Mouse (Mus musculus): Measurements from ENCODE around the gene Nt5c3b. TPM values are rescaled to one million over a fixed set of nuclear protein-coding genes. Genes with fewer than 3 reads are reported as not detected.

Gene Nt5c3b
- polyA plus RNA-seq, 1 experiment = 45.5 TPM

DNA sequence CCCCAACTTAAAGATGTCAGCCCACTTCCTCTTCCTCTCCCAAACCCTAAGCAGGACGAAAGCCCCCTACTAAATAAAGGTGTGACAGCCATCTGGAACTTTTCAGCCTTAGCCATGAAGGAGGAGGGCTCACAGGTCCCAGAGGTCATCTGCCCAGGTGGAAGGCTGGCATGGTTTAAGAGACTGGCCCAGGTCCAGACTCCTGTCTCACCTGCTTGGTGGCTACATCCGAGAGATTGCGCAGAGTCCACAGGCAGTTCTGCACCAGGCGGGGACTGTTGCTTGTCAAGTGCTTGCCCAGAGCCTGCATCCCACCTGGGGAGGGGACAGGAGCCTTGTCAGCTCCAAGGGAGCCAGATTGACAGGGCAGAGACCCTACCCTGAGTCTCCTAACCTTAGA, 62.3 kb downstream of the Nt5c3b start:
- no peak for DNase-seq (ENCODE audit: low read depth)

DNA sequence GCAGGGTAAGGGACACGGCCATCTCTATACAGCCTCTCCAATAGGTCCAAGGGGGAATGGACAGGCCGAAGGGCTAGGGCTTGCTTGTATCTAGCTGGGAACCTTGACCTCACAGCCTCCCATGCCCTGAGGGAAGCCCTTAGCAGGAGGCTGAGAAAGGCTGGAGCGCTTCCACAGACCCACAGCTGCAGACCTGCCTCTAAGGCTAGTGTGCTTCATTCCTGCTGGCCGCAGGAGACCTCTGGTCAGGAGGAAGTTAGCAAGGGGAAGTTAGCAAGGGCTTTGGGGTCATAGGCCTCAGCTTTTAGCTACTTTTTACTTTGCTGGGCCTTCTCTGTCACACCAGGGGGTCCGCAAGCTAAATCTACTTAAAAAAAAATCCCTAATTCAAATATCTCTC, 63.2 kb downstream of the Nt5c3b start:
- no peak for DNase-seq (ENCODE audit: low read depth)

DNA sequence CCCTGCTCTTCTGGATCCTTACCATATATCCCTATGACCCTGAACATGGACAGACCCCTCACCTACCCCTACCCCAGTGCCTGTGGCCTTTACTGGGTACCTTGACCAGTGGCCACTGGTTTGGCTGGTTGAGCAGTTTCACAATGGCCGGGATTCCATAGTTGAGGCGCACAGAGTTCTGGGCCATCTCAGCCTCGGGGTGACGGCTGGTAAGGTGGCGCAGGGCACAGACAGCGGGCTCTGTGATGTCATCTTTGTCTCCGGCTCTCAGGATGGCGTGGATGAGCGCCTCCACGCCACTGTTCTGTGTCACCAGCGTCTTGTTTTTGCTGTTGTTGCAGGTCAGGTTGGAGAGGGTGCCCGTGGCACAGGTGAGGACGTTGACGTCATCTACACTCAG, 63.6 kb downstream of the Nt5c3b start:
- no peak for DNase-seq (ENCODE audit: low read depth)

DNA sequence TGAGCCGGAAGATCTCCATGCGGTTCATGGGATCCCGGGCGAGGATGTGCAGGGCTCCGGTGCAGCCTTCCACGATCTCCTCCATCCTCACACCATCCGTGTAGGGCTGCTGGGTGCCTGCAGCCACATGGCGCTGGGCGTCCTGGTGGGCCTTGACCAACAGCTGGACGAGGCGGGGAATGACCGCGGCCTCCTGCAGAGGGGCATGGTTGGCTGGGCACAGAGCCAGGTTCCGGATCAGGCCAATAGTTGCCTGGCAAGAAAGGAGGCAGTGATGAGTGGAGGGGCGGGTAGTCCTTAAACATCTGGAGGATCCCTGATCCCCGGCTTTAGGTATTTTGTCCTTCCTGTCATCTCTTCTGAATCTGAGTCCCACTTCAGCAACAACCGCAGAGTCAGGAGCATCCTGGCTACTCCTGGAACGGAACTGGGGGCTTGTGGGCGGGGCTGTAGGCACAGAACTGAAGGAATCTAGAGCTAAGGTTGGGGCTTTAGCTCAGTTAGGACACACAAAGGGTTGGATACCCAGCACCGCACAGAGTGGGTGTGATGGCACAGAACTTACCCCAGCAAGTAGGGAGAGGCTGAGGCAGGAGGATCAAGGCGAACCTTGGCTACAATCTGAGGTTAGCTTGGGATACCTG, 64.7 kb downstream of the Nt5c3b start:
- DNase-seq (ENCODE audit: low read depth) = no peak

DNA sequence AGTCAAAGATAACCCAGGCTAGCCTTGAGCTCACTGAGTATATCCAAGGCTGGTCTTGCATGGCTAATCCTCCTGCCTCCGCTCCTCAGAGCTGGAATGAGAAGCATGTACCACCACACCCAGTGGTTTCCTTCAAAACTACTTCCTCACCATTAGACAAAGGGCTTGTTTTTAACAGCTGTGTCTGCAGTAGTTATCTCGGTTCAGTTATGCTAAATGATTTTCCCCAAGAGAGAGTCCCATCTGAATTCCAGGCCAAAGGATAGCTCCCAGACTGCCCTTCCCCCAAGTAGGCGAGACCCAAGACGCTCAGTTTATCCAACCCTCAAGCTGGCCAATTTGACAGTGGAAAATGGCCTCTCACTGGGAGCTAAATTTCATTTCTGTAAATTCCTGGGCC, 65.6 kb downstream of the Nt5c3b start:
- no peak for DNase-seq (ENCODE audit: low read depth)

DNA sequence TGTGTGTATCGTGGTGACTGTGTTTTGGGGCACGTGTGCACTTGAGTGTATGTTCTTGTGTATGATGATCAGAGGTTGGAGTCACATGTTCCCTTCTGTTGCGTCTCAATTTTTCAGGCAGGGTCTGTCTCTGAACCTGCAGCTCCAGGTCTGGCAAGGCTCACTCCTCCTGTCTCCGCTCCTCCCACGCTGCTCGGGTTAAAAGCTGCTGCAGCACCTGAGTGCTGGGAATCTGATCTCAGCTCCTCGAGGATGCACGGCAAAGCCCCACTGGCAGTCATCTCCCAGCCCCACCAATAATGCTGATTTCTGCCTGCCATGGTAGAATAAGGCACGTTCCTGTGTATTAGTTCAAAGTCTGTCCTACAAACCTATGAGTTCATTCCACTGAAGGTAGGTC, 66.5 kb downstream of the Nt5c3b start:
- DNase-seq (ENCODE audit: low read depth) = no peak

Other genes starting within 250 kb of the Nt5c3b start
- gene Krt9, start 248.6 kb downstream of the Nt5c3b start, polyA plus RNA-seq (2012; rRNA removed) = 0.04 TPM in 1 of 2 replicates, not detected in the other
- 40.0 and 42.3 TPM in 2 replicates for gene Krt14, start 234.3 kb downstream of the Nt5c3b start, polyA plus RNA-seq (2012; rRNA removed)
- not detected in 2 replicates for gene Krt16, start 192.9 kb downstream of the Nt5c3b start, polyA plus RNA-seq (2012; rRNA removed)
- gene Krt17, start 180.8 kb downstream of the Nt5c3b start, polyA plus RNA-seq (2012; rRNA removed) = 2.4 and 2.9 TPM in 2 replicates
- gene Krt42, start 171.9 kb downstream of the Nt5c3b start, polyA plus RNA-seq (2012; rRNA removed) = not detected in 2 replicates
- 113 and 130 TPM in 2 replicates for gene Eif1, start 121.9 kb downstream of the Nt5c3b start, polyA plus RNA-seq (2012; rRNA removed)
- gene Gast, start 107.4 kb downstream of the Nt5c3b start, polyA plus RNA-seq (2012; rRNA removed) = not detected in 2 replicates
- 27.5 and 36.4 TPM in 2 replicates for gene Hap1, start 85.7 kb downstream of the Nt5c3b start, polyA plus RNA-seq (2012; rRNA removed)
- 213 and 239 TPM in 2 replicates for gene Jup, start 44.0 kb downstream of the Nt5c3b start, polyA plus RNA-seq (2012; rRNA removed)
- 35.4 and 45.1 TPM in 2 replicates for gene P3h4, start 27.0 kb downstream of the Nt5c3b start, polyA plus RNA-seq (2012; rRNA removed)
- gene Fkbp10, start 26.1 kb downstream of the Nt5c3b start, polyA plus RNA-seq (2012; rRNA removed) = 33.1 and 34.4 TPM in 2 replicates
- 2.8 and 3.0 TPM in 2 replicates for gene Klhl10, start 109 bp upstream of the Nt5c3b start, polyA plus RNA-seq (2012; rRNA removed)
- gene Klhl11, start 30.9 kb upstream of the Nt5c3b start, polyA plus RNA-seq (2012; rRNA removed) = 5.8 and 8.7 TPM in 2 replicates
- 586 and 685 TPM in 2 replicates for gene Acly, start 86.2 kb upstream of the Nt5c3b start, polyA plus RNA-seq (2012; rRNA removed)
- gene Ttc25, start 103.8 kb upstream of the Nt5c3b start, polyA plus RNA-seq (2012; rRNA removed) = 1.7 and 2.5 TPM in 2 replicates
- 25.2 and 26.1 TPM in 2 replicates for gene Cnp, start 133.1 kb upstream of the Nt5c3b start, polyA plus RNA-seq (2012; rRNA removed)
- 69.6 and 80.6 TPM in 2 replicates for gene Nkiras2, start 177.4 kb upstream of the Nt5c3b start, polyA plus RNA-seq (2012; rRNA removed)
- gene Dnajc7, start 178.4 kb upstream of the Nt5c3b start, polyA plus RNA-seq (2012; rRNA removed) = 42.1 and 62.0 TPM in 2 replicates